Mouse (Mus musculus) left cerebral cortex, adult 2 months (tissue): Measurements from ENCODE around the gene Prkra. TPM values are rescaled to one million over a fixed set of nuclear protein-coding genes. Genes with fewer than 3 reads are reported as not detected.
A peak's percentile ranks its signal among the peaks of the same experiment; 100 is the strongest.
"Not testable (repeated sequence)": the region's sequence is repeated elsewhere in the genome, so short reads cannot be mapped to it uniquely, and the experiment has no call there.

Experiments used
- DNase-seq, 2 experiments: peaks; one replicate each; pipeline ENCODE4 v3.0.0; 2021 to 2022; ENCODE audit warnings: low spot score in 2 of 2, mixed read lengths in 1 of 2; ENCODE audit errors: extremely low spot score in 1 of 2
- H3K27ac ChIP-seq: fragments of 200-600 bp; 2 replicates; pipeline ENCODE4 v1.8.1; 2022
- H3K4me3 ChIP-seq: fragments of 200-600 bp; 2 replicates; pipeline ENCODE4 v1.8.1; 2022
- CTCF ChIP-seq: fragments of 200-600 bp; IDR thresholded peaks from 2 replicates; pipeline ENCODE4 v1.8.1; 2022; ENCODE audit warnings: antibody characterized with exemption, mild to moderate bottlenecking, moderate library complexity
- intact Hi-C: fragments of 180-260 bp; cut with DNase I; formaldehyde crosslinking; loops from one replicate; pipeline ENCODE4 v1.15.1; 2025
- total RNA-seq, 2 experiments: library from RNA; stranded (reverse); gene quantifications; 2 replicates each; pipeline ENCODE4 v1.2.3; 2021

Gene Prkra
- total RNA-seq, 2 experiments from 2014 or later = 15.2 to 17.0 TPM

- intact Hi-C loops = no loop called here
- no peak for DNase-seq
- TF ChIP-seq CTCF = no peak
These were observed 5.3 kb upstream of the Prkra start for GRCm38 (mm10) chr2:76653070-76653469.

DNA sequence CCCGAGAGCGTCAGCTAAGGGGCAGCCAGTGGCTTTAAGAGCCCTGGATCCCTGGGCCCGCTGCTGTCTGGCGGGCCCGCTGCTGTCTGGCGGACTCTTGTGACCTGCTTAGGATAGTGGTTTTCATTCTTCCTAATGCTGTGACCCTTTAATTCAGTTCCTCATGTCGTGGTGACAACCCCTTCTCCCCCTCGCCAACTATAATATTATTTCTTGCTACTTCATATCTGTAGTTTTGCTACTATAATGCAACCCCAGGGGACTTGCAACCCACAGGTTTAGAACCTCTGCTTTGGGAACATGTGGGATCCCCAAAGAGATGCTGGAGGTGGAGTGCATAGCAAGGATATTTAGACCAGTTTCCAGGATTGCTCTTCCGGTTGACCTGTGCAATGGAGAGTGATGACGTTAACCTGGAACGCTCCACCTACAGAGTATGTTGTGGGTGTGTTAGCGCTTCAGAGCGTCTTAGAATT, 889 bp upstream of the Prkra start:
- Histone ChIP-seq H3K27ac (peak overlapping the region; percentile 76), H3K4me3 (peak overlapping the region; percentile 73)
- intact Hi-C loops = loop anchor here (1.0 kb wide), 1 partner anchor 25 kb away; the partner anchor contains the start of gene Fkbp7
- no peak for TF ChIP-seq CTCF
- peak in 1 of 2 experiments; percentile 11 for DNase-seq

More at GRCm38 (mm10) chr2:76653070-76653469, 5.3 kb upstream of the Prkra start:
- Histone ChIP-seq H3K27ac (no peak overlapping the region), H3K4me3 (no peak overlapping the region)

- H3K4me3 ChIP-seq = peak overlapping the region; percentile 73
- DNase-seq = peak in 1 of 2 experiments; percentile 20
- H3K27ac ChIP-seq = peak overlapping the region; percentile 74; the same call in 1 of the 2 replicates
- intact Hi-C loops = no loop called here
- no peak for TF ChIP-seq CTCF
These were observed 360 bp downstream of the Prkra start for GRCm38 (mm10) chr2:76647441-76647869.

DNA sequence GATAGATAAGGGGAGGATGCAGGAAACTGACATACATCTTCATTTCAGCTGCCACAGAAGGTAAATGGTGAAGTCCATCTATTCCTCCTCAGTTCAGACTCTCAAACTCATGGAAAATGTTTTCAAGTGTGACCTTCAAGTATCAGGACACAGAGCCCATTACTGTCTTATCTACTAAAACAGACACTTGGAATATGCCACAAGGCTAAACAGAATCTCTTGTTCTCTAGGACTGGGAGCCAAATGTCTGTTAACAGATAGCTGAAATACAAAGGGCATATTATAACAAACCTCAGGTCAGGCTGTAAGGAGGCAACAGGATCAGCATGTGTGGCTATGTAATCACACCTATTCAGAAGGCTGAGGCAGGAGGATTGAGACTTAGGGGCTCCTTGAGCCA, 4.0 kb downstream of the Prkra start:
- no peak for TF ChIP-seq CTCF
- intact Hi-C loops = no loop called here
- DNase-seq = no peak
- Histone ChIP-seq H3K27ac (no peak overlapping the region), H3K4me3 (no peak overlapping the region)

DNA sequence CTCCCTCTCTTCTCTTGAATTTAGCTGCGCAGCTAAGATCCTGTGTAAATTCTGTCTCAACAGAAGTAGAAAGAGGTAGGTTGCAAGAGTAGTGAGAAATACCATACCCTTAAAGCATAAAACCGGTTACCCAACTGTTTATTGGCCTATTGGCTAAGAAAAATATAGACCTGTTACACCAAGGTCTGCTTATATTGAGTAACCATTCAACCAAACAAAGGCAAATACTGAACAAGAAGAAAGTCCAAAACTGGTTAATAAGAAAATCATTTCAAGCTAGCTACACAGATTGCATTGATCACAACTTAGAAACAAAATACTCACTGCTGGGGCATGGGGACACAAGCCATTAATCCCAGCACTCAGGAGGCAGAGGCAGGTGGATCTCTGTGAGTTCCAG, 8.2 kb downstream of the Prkra start:
- Histone ChIP-seq H3K27ac (no peak overlapping the region), H3K4me3 (no peak overlapping the region)
- no peak for TF ChIP-seq CTCF
- intact Hi-C loops = no loop called here
- no peak for DNase-seq

DNA sequence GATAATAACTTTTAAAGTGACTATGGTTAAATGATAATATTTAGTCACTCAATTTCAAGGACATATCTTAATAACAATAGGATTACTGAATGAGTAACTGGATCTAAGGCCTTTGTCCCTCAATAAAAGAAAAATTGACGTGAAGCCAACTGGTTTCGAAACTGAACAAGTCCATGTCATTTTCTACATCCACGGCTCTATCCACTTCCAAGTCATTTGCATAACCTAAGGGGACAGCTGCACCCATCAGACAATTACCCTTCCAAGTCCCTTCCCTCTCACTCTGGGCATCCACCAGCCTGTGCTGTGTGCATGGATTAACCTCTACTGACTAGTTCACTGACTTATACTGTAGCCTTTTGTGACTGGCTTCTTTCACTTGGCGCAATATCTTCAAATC, 16.2 kb downstream of the Prkra start:
- Histone ChIP-seq H3K27ac (no peak overlapping the region), H3K4me3 (no peak overlapping the region)
- DNase-seq = no peak
- TF ChIP-seq CTCF = no peak
- intact Hi-C loops = no loop called here

- intact Hi-C loops = no loop called here
- no peak overlapping the region for H3K4me3 ChIP-seq
- no peak overlapping the region for H3K27ac ChIP-seq
- DNase-seq = no peak
- TF ChIP-seq CTCF = no peak
These were observed 17.5 kb downstream of the Prkra start for GRCm38 (mm10) chr2:76630293-76630692.

GRCm38 (mm10) chr2:76622316-76622715, 25.5 kb downstream of the Prkra start:
- intact Hi-C loops, H3K27ac ChIP-seq, DNase-seq, H3K4me3 ChIP-seq: not testable (repeated sequence)

DNA sequence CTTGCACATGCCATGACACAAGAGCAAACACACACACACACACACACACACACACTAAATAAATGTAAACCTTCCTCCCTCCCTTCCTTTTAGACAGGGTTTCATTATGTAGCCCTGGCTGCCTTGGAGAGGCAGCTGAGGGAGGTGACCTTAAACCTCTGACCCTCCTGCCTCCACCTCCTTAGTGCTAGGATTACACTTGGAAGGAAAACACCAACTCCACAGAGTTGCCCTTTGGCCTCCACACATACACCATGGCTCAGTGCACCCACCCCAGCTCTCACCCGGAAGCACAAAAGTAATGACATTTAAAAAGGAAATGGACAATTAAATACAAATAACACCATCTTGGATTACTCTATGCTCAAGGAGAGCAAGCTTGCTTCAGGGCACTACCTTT, 26.1 kb downstream of the Prkra start:
- Histone ChIP-seq H3K4me3 (no peak overlapping the region), H3K27ac (no peak overlapping the region)
- intact Hi-C loops = no loop called here
- no peak for DNase-seq
- TF ChIP-seq CTCF = no peak

DNA sequence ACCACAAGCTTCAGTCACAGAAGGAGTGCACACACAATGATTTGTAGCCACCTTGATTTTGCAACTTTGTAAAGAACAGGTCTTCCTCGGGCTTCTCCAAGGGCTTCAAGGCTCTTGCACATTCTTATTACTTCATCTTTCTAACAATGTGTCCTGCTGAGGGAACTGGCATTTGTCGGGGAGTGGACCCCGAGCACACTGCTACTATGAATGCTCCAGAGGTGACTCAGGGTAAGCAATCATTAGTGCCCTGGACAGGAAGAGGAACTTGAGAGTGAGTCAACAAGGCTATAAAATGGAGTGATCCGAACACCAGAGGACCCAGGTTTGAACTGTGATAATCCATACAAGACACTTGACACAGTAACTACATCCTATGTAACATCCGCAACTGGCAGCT, 27.6 kb downstream of the Prkra start:
- no peak for DNase-seq
- intact Hi-C loops = no loop called here
- no peak overlapping the region for H3K27ac ChIP-seq
- H3K4me3 ChIP-seq = no peak overlapping the region
- no peak for TF ChIP-seq CTCF

GRCm38 (mm10) chr2:76618078-76618477, 29.7 kb downstream of the Prkra start:
- peak; percentile 86 for TF ChIP-seq CTCF
- intact Hi-C loops = loop anchor here (1.0 to 10.0 kb wide), 2 partner anchors 251 to 363 kb away; no protein-coding TSS in a partner anchor
- H3K27ac ChIP-seq = no peak overlapping the region
- peak; percentile 28 to 34 for DNase-seq
- no peak overlapping the region for H3K4me3 ChIP-seq

DNA sequence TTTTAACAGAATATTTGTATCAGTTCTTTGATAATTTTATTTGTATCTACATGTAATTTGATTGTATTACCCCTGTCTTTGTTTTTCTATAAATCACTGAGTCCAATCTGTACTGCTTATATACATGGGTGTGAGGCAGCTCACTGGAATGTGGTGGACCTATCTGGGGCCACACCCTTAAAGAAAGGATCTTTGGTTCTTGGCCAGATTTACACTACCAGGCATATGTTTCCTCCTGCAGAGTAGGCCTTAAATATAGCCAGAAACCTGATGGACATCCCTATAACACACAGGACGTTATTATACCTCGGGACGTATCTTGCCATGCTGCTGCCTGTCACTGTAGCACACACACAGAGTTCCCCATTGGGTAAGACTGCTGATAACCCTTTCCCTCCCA, 35.8 kb downstream of the Prkra start:
- Histone ChIP-seq H3K4me3 (no peak overlapping the region), H3K27ac (no peak overlapping the region)
- intact Hi-C loops = loop anchor here (10.0 kb wide), 1 partner anchor 357 kb away; no protein-coding TSS in a partner anchor
- TF ChIP-seq CTCF = no peak
- DNase-seq = no peak
